In the genomic region with DNA sequence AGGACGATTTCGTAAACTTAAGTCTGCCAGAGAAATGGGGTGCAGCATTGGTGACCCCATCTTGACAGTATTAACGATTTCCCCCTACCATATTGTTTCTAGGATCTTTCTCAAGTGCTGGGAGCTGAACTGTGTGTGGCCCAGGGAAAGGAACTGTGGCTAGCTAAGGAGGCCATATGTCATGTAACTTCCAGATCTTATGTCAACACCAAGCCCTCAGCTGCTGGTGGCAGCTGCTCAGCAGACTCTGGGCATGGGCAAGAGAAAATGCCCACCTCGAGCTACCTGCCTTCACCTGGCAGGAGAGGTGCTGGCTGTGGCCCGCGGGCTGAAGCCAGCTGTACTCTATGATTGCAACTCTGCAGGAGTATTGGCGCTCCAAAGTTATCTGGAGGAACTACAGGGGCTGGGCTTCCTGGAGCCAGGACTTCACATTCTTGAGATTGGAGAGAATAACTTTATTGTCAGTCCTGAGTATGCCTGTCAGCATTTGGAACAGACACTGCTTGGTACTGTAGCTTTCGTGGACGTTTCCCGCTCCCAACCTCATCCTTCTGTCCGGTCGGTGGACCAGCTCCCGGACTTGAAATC, we compare ENCODE assay signal across 8 mouse cellular contexts. TPM values are rescaled to one million over a fixed set of nuclear protein-coding genes. Genes with fewer than 3 reads are reported as not detected.
DNase-seq lines count a peak whose midpoint lies in the region; ATAC-seq lines count a peak whose summit lies in the region.

No protein-coding gene starts in this region.

- peaks cover 26% of the 10 kb centered on the region for H3K4me1 ChIP-seq in kidney, embryonic 15.5 days
- 0 out of 2 replicates have a peak, but pooled peaks cover 2% of the 10 kb centered on the region for H3K4me1 ChIP-seq in hindbrain, embryonic 11.5 days (replicated peaks; ENCODE audit: control insufficient read depth, insufficient read depth, low read length)
- H3K4me1 ChIP-seq in midbrain, embryonic 14.5 days (ENCODE audit: control insufficient read depth, insufficient read depth, low read length) = peaks cover 28% of the 10 kb centered on the region

- WGBS in kidney, embryonic 15.5 days = 79% methylated on average over 13 of the region's 13 CpGs
- 90% methylated on average over 13 of the region's 13 CpGs for WGBS in hindbrain, embryonic 11.5 days
- 93% methylated on average over 13 of the region's 13 CpGs for WGBS in midbrain, embryonic 14.5 days

- H3K4me2 ChIP-seq in kidney, embryonic 15.5 days = peak overlapping the region; percentile 71
- H3K4me2 ChIP-seq in hindbrain, embryonic 11.5 days (replicated peaks; ENCODE audit: low read depth, low read length) = peak overlapping the region; percentile 75
- peak overlapping the region; percentile 82 for H3K4me2 ChIP-seq in midbrain, embryonic 14.5 days (ENCODE audit: low read length)

- no peaks in the 10 kb centered on the region for H3K27me3 ChIP-seq in kidney, embryonic 15.5 days
- no peaks in the 10 kb centered on the region for H3K27me3 ChIP-seq in hindbrain, embryonic 11.5 days (ENCODE audit: control insufficient read depth, insufficient read depth, low read length)
- H3K27me3 ChIP-seq in midbrain, embryonic 14.5 days (ENCODE audit: control insufficient read depth, insufficient read depth, low read length) = no peaks in the 10 kb centered on the region

- ATAC-seq in kidney, embryonic 15.5 days (replicated peaks; ENCODE audit: low FRiP score) = no peak
- ATAC-seq in hindbrain, embryonic 11.5 days (ENCODE audit: low FRiP score) = no peak
- no peak for ATAC-seq in midbrain, embryonic 14.5 days (ENCODE audit: low FRiP score, low TSS enrichment)

- no peaks in the 10 kb centered on the region for H3K36me3 ChIP-seq in kidney, embryonic 15.5 days
- no peaks in the 10 kb centered on the region for H3K36me3 ChIP-seq in hindbrain, embryonic 11.5 days (ENCODE audit: control insufficient read depth, insufficient read depth, low read length)
- H3K36me3 ChIP-seq in midbrain, embryonic 14.5 days (ENCODE audit: control insufficient read depth, insufficient read depth, low read length) = no peaks in the 10 kb centered on the region

- no peaks in the 10 kb centered on the region for H3K9me3 ChIP-seq in kidney, embryonic 15.5 days (replicated peaks)
- no peaks in the 10 kb centered on the region for H3K9me3 ChIP-seq in hindbrain, embryonic 11.5 days (ENCODE audit: control insufficient read depth, low read length)
- H3K9me3 ChIP-seq in midbrain, embryonic 14.5 days (ENCODE audit: control insufficient read depth, low read length) = no peaks in the 10 kb centered on the region

- H3K27ac ChIP-seq in kidney, embryonic 15.5 days = peak overlapping the region; percentile 82
- H3K27ac ChIP-seq in hindbrain, embryonic 11.5 days (ENCODE audit: low read depth, low read length) = no peak overlapping the region
- H3K27ac ChIP-seq in midbrain, embryonic 14.5 days (replicated peaks; ENCODE audit: low read depth, low read length) = no peak overlapping the region

- no peak for DNase-seq in kidney, postnatal 14 days
- DNase-seq in adipocyte (ENCODE audit: low spot score) = peak; percentile 54
- DNase-seq in hindbrain, embryonic 11.5 days (ENCODE audit: low spot score) = no peak
- DNase-seq in midbrain, embryonic 14.5 days = no peak
- DNase-seq in T-cell, adult 2 months (ENCODE audit: low spot score) = no peak
- DNase-seq in gastrocnemius, postnatal 25 days = no peak
- DNase-seq in lung, postnatal 25 days (ENCODE audit: low spot score) = no peak

- H3K4me3 ChIP-seq in kidney, embryonic 15.5 days (replicated peaks) = peak overlapping the region; percentile 62
- peak overlapping the region; percentile 66 for H3K4me3 ChIP-seq in hindbrain, embryonic 11.5 days (ENCODE audit: low read depth, low read length)
- H3K4me3 ChIP-seq in midbrain, embryonic 14.5 days (replicated peaks; ENCODE audit: low read depth, low read length) = peak overlapping the region; percentile 54

- H3K9ac ChIP-seq in kidney, embryonic 15.5 days = peak overlapping the region; percentile 64; the same call in 1 of the 2 replicates
- no peak overlapping the region; the same call in 1 of the 2 replicates for H3K9ac ChIP-seq in hindbrain, embryonic 11.5 days (ENCODE audit: low read depth, low read length)
- H3K9ac ChIP-seq in midbrain, embryonic 14.5 days (replicated peaks; ENCODE audit: low read length) = peak overlapping the region; percentile 66

RNA-seq across cellular contexts. Expression of gene A130010J15Rik, which starts 6.4 kb away (rescaled TPM):
- 14.2 and 16.3 TPM in 2 replicates for polyA plus RNA-seq in kidney, embryonic 15.5 days (2015; fragmentation: Nextera tagmentation; extraction: Ambion mirVana)
- polyA plus RNA-seq in hindbrain, embryonic 11.5 days (2014; fragmentation: Nextera tagmentation; extraction: Ambion mirVana) = 14.6 and 16.2 TPM in 2 replicates
- 10.4 and 15.4 TPM in 2 replicates for polyA plus RNA-seq in midbrain, embryonic 14.5 days (2014; fragmentation: Nextera tagmentation; extraction: Ambion mirVana)
- 1 to 10 TPM; 2.3 to 3.1 TPM for total RNA-seq in gastrocnemius, postnatal 25 days (2021)

RNA-seq across cellular contexts. Expression of gene Irf6, which starts 21.3 kb away (rescaled TPM):
- 13.3 and 14.0 TPM in 2 replicates for polyA plus RNA-seq in kidney, embryonic 15.5 days (2015; fragmentation: Nextera tagmentation; extraction: Ambion mirVana)
- polyA plus RNA-seq in hindbrain, embryonic 11.5 days (2014; fragmentation: Nextera tagmentation; extraction: Ambion mirVana) = 3.1 and 4.4 TPM in 2 replicates
- polyA plus RNA-seq in midbrain, embryonic 14.5 days (2014; fragmentation: Nextera tagmentation; extraction: Ambion mirVana) = 0.53 and 0.92 TPM in 2 replicates
- 1 to 10 TPM; 1.2 to 1.3 TPM for total RNA-seq in gastrocnemius, postnatal 25 days (2021)

RNA-seq across cellular contexts. Expression of gene Traf3ip3, which starts 27.3 kb away (rescaled TPM):
- 3.5 and 4.3 TPM in 2 replicates for polyA plus RNA-seq in kidney, embryonic 15.5 days (2015; fragmentation: Nextera tagmentation; extraction: Ambion mirVana)
- polyA plus RNA-seq in hindbrain, embryonic 11.5 days (2014; fragmentation: Nextera tagmentation; extraction: Ambion mirVana) = 1.9 and 2.3 TPM in 2 replicates
- 0.32 and 1.4 TPM in 2 replicates for polyA plus RNA-seq in midbrain, embryonic 14.5 days (2014; fragmentation: Nextera tagmentation; extraction: Ambion mirVana)
- total RNA-seq in gastrocnemius, postnatal 25 days (2021) = 1 to 10 TPM; 2.1 to 3.3 TPM

RNA-seq across cellular contexts. Expression of gene Lamb3, which starts 33.3 kb away (rescaled TPM):
- polyA plus RNA-seq in kidney, embryonic 15.5 days (2015; fragmentation: Nextera tagmentation; extraction: Ambion mirVana) = 1.2 and 1.6 TPM in 2 replicates
- 0.12 and 0.38 TPM in 2 replicates for polyA plus RNA-seq in hindbrain, embryonic 11.5 days (2014; fragmentation: Nextera tagmentation; extraction: Ambion mirVana)
- polyA plus RNA-seq in midbrain, embryonic 14.5 days (2014; fragmentation: Nextera tagmentation; extraction: Ambion mirVana) = 0.15 and 0.30 TPM in 2 replicates
- 1 to 10 TPM; 2.0 to 2.7 TPM for total RNA-seq in gastrocnemius, postnatal 25 days (2021)

RNA-seq across cellular contexts. Expression of gene Diexf, which starts 44.2 kb away (rescaled TPM):
- polyA plus RNA-seq in kidney, embryonic 15.5 days (2015; fragmentation: Nextera tagmentation; extraction: Ambion mirVana) = 9.2 and 9.9 TPM in 2 replicates
- polyA plus RNA-seq in hindbrain, embryonic 11.5 days (2014; fragmentation: Nextera tagmentation; extraction: Ambion mirVana) = 11.5 and 12.7 TPM in 2 replicates
- 7.5 and 10.0 TPM in 2 replicates for polyA plus RNA-seq in midbrain, embryonic 14.5 days (2014; fragmentation: Nextera tagmentation; extraction: Ambion mirVana)
- total RNA-seq in gastrocnemius, postnatal 25 days (2021) = 10 to 100 TPM in 1 of 2 experiments, 1 to 10 TPM in 1; 6.2 to 10.0 TPM
